Mouse (Mus musculus): Measurements from ENCODE around the gene Cdk6. TPM values are rescaled to one million over a fixed set of nuclear protein-coding genes. Genes with fewer than 3 reads are reported as not detected.

Gene Cdk6
- total and polyA plus RNA-seq, 3 experiments, result 40.4 to 171 (median 50.8) TPM

- peak overlapping the region; percentile 44; the same call in 1 of the 2 replicates for H3K4me2 ChIP-seq (ENCODE audit: insufficient read depth, low read depth, poor library complexity, severe bottlenecking)
- in situ Hi-C loops (cut with MboI; ENCODE audit: low pct_ligation_motif_present, low pct_unique_long_range_greater_than_20kb, low sequenced_read_pairs), result no loop called here
- no peak overlapping the region for H3K9ac ChIP-seq (ENCODE audit: insufficient read depth, low read depth)
- TF ChIP-seq TCF12 (IDR thresholded peaks at IDR 0.05; ENCODE audit: low read depth, low read length) (no peak), IRF4 (IDR thresholded peaks at IDR 0.05; ENCODE audit: low read depth, low read length) (no peak), MAFK (IDR thresholded peaks at IDR 0.05; ENCODE audit: insufficient replicate concordance, low read length) (no peak)
- H3K27me3 ChIP-seq (replicated peaks), result no peaks in the 10 kb centered on the region
- peaks cover 4 to 5% of the 10 kb centered on the region in 2 experiments; a peak in 2 of 4 replicates for H3K4me1 ChIP-seq (ENCODE audit: control insufficient read depth in 1 of 2, insufficient read depth in 2 of 2)
- dilution Hi-C loops (cut with MboI; ENCODE audit: extremely low pct_ligation_motif_present, extremely low pct_unique_long_range_greater_than_20kb, low sequenced_read_pairs), result no loop called here
- no peaks in the 10 kb centered on the region for H3K9me3 ChIP-seq (replicated peaks; ENCODE audit: low read length)
- no peak for DNase-seq (ENCODE audit: extremely low read depth)
- H3K27ac ChIP-seq (ENCODE audit: insufficient read depth, low read depth), result no peak overlapping the region
- no peaks in the 10 kb centered on the region for H3K79me2 ChIP-seq (replicated peaks; ENCODE audit: control insufficient read depth, extremely low read depth, insufficient read depth, poor library complexity, severe bottlenecking)
- no peaks in the 10 kb centered on the region for H3K36me3 ChIP-seq (replicated peaks in 1 of 2; ENCODE audit: control insufficient read depth in 1 of 2, insufficient read depth in 1 of 2, low read length in 1 of 2)
- H3K4me3 ChIP-seq (replicated peaks in 1 of 3; ENCODE audit: low read depth in 2 of 3, low read length in 2 of 3, poor library complexity in 1 of 3), result no peak overlapping the region
Observed at GRCm38 (mm10) chr5:3538505-3539472, 197.5 kb downstream of the Cdk6 start.

- Histone ChIP-seq H3K9ac (ENCODE audit: insufficient read depth, low read depth) (no peak overlapping the region), H3K79me2 (replicated peaks; ENCODE audit: control insufficient read depth, extremely low read depth, insufficient read depth, poor library complexity, severe bottlenecking) (peaks cover 29% of the 10 kb centered on the region), H3K4me1 (ENCODE audit: control insufficient read depth in 1 of 2, insufficient read depth in 2 of 2) (peaks cover 13 to 24% of the 10 kb centered on the region in 2 experiments), H3K9me3 (replicated peaks; ENCODE audit: low read length) (no peaks in the 10 kb centered on the region), H3K36me3 (replicated peaks in 1 of 2; ENCODE audit: control insufficient read depth in 1 of 2, insufficient read depth in 1 of 2, low read length in 1 of 2) (peaks cover 7 to 18% of the 10 kb centered on the region in 2 experiments), H3K27ac (ENCODE audit: insufficient read depth, low read depth) (no peak overlapping the region), H3K4me3 (replicated peaks in 1 of 3; ENCODE audit: low read depth in 2 of 3, low read length in 2 of 3, poor library complexity in 1 of 3) (no peak overlapping the region), H3K27me3 (replicated peaks) (no peaks in the 10 kb centered on the region), H3K4me2 (ENCODE audit: insufficient read depth, low read depth, poor library complexity, severe bottlenecking) (no peak overlapping the region)
- no peak for DNase-seq (ENCODE audit: extremely low read depth)
- dilution Hi-C loops (cut with MboI; ENCODE audit: extremely low pct_ligation_motif_present, extremely low pct_unique_long_range_greater_than_20kb, low sequenced_read_pairs) (no loop called here), in situ Hi-C loops (cut with MboI; ENCODE audit: low pct_ligation_motif_present, low pct_unique_long_range_greater_than_20kb, low sequenced_read_pairs) (no loop called here)
- TF ChIP-seq JUND (conservative IDR thresholded peaks at IDR 0.05; ENCODE audit: low read depth, low read length) (no peak), KAT2A (IDR thresholded peaks at IDR 0.05; ENCODE audit: insufficient replicate concordance, low read length) (no peak), NRF1 (IDR thresholded peaks at IDR 0.05; ENCODE audit: low read depth, low read length) (no peak), USF2 (conservative IDR thresholded peaks at IDR 0.05; ENCODE audit: low read depth, low read length) (no peak), NELFE (IDR thresholded peaks at IDR 0.05; ENCODE audit: low read depth, low read length) (no peak), E2F4 (IDR thresholded peaks at IDR 0.05; ENCODE audit: insufficient replicate concordance, low read depth, low read length) (no peak), USF1 (IDR thresholded peaks at IDR 0.05; ENCODE audit: low read depth, low read length) (no peak), ETS1 (conservative IDR thresholded peaks at IDR 0.05; ENCODE audit: low read depth, low read length) (no peak), JUN (IDR thresholded peaks at IDR 0.05; ENCODE audit: insufficient read depth, low read depth, low read length) (no peak), CTCF (conservative IDR thresholded peaks at IDR 0.05 in 1 of 2, IDR thresholded peaks at IDR 0.05 in 1 of 2; ENCODE audit: low read depth in 2 of 2, low read length in 2 of 2) (no peak)
Observed at GRCm38 (mm10) chr5:3541871-3542270, 200.6 kb downstream of the Cdk6 start.

Data from CH12.LX (cell line).